In the genomic region with DNA sequence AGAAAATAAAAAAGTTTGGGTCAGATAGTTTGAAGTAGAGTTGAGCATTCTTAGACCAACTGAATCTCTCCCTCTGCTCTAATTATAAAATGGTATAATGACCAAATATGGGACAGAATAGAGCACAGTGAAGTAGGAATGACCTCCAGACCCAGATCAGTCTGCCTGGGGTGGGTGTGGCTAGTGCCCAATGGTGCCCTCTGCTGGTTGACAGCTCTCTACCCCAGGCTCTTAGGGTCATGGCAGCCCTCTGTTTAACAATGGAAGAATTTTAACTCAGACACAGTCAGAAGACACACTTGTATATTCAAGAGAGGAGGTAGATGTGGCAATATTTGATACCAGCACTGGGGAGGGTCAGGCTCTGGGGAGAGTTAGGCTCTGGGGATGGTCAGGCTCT, we compare ENCODE assay signal across 9 mouse cellular contexts. TPM values are rescaled to one million over a fixed set of nuclear protein-coding genes. Genes with fewer than 3 reads are reported as not detected.
DNase-seq lines count a peak whose midpoint lies in the region; ATAC-seq and TF ChIP-seq lines count a peak whose summit lies in the region.
"Had no signal": no experiment of that assay in that cellular context is flagged by ENCODE, and none has a peak within 500 bp of the region (broad histone marks: within the 10 kb centered on the region; RNA-seq: fewer than 3 reads in every experiment).

No protein-coding gene starts in this region.

- H3K36me3 ChIP-seq in liver, postnatal 0 days (replicated peaks; ENCODE audit: insufficient read depth, low read length) = peaks cover 50% of the 10 kb centered on the region

- DNase-seq in cerebellum, postnatal 10 days = peak; percentile 7 to 13
- no peak for DNase-seq in cerebellum, adult 11 months
- DNase-seq in 416B (ENCODE audit: low read depth) = peak; percentile 61
- DNase-seq in adrenal gland, postnatal 25 days = peak; percentile 35
- DNase-seq in liver, postnatal 0 days = peak; percentile 70
- DNase-seq in frontal cortex, postnatal 14 days (ENCODE audit: low spot score in 2 of 2) = no peak
- no peak for DNase-seq in cerebellum, postnatal 4 days (ENCODE audit: low spot score in 2 of 2)
- no peak for DNase-seq in left cerebral cortex, postnatal 10 days (ENCODE audit: extremely low spot score in 1 of 2, low spot score in 2 of 2)

- peak; percentile 72 for ATAC-seq in liver, postnatal 0 days

- no peak overlapping the region for H3K27ac ChIP-seq in liver, postnatal 0 days (ENCODE audit: low read depth)
- H3K27ac ChIP-seq: neural tube, embryonic 13.5 days had no signal

- H3K4me3 ChIP-seq in liver, postnatal 0 days (ENCODE audit: low read depth, low read length) = no peak overlapping the region
- H3K4me3 ChIP-seq: neural tube, embryonic 13.5 days had no signal

- H3K9me3 ChIP-seq in liver, postnatal 0 days (ENCODE audit: low read length) = no peaks in the 10 kb centered on the region
- H3K9me3 ChIP-seq: neural tube, embryonic 13.5 days had no signal

- no peaks in the 10 kb centered on the region for H3K27me3 ChIP-seq in liver, postnatal 0 days (ENCODE audit: insufficient read depth, low read length)
- H3K27me3 ChIP-seq: neural tube, embryonic 13.5 days had no signal

- intact Hi-C loops in left cerebral cortex, postnatal 10 days (cut with DNase I) = no loop called here

- H3K9ac ChIP-seq in liver, postnatal 0 days (replicated peaks) = no peak overlapping the region
- H3K9ac ChIP-seq: neural tube, embryonic 13.5 days had no signal

- H3K4me2 ChIP-seq in liver, postnatal 0 days (ENCODE audit: low read depth, low read length) = no peak overlapping the region
- H3K4me2 ChIP-seq: neural tube, embryonic 13.5 days had no signal

- TF ChIP-seq CTCF in liver, postnatal 0 days (IDR thresholded peaks at IDR 0.05; ENCODE audit: low read depth) = peak; percentile 72

- H3K4me1 ChIP-seq in liver, postnatal 0 days (ENCODE audit: insufficient read depth) = no peaks in the 10 kb centered on the region
- H3K4me1 ChIP-seq: neural tube, embryonic 13.5 days had no signal

- no peak for TF ChIP-seq EP300 in liver, postnatal 0 days (IDR thresholded peaks at IDR 0.05; ENCODE audit: low read depth)

RNA-seq across cellular contexts. Expression of a gene that starts 16.1 kb away (rescaled TPM):
- 20.1 and 22.6 TPM in 2 replicates for total RNA-seq in adrenal gland, postnatal 25 days (2021)
- 1.6 and 2.2 TPM in 2 replicates for polyA plus RNA-seq in liver, postnatal 0 days (2015; fragmentation: Nextera tagmentation; extraction: Ambion mirVana)
- total RNA-seq in left cerebral cortex, postnatal 10 days (2021) = 10 to 100 TPM; 19.8 to 20.4 TPM

RNA-seq across cellular contexts. Expression of a gene that starts 45.4 kb away (rescaled TPM):
- total RNA-seq in adrenal gland, postnatal 25 days (2021) = 468 and 486 TPM in 2 replicates
- 1,317 and 1,377 TPM in 2 replicates for polyA plus RNA-seq in liver, postnatal 0 days (2015; fragmentation: Nextera tagmentation; extraction: Ambion mirVana)
- total RNA-seq in left cerebral cortex, postnatal 10 days (2021) = 10 to 100 TPM; 72.1 to 76.8 TPM

RNA-seq across cellular contexts. Expression of a gene that starts 58.4 kb away (rescaled TPM):
- not detected in 2 replicates for total RNA-seq in adrenal gland, postnatal 25 days (2021)
- not detected in 2 replicates for polyA plus RNA-seq in liver, postnatal 0 days (2015; fragmentation: Nextera tagmentation; extraction: Ambion mirVana)
- total RNA-seq in left cerebral cortex, postnatal 10 days (2021) = not detected
- polyA plus RNA-seq: neural tube, embryonic 13.5 days had no signal

Comparison
In these comparisons a context has a peak if more than half of its experiments do, and no peak if none do; other contexts are left out.
1. DNase-seq: peak in cerebellum, postnatal 10 days (2 of 2), 416B (single experiment), adrenal gland, postnatal 25 days (single experiment) and liver, postnatal 0 days (single experiment); none in cerebellum, adult 11 months (single experiment), frontal cortex, postnatal 14 days (0 of 2), cerebellum, postnatal 4 days (0 of 2) and left cerebral cortex, postnatal 10 days (0 of 2).